Mouse (Mus musculus) retina, postnatal 7 days (tissue): Measurements from ENCODE around the gene Rps21.

ENCODE experiments used
- DNase-seq: peaks from one replicate; pipeline ENCODE4 v3.0.0-alpha.2; 2012; ENCODE audit warnings: low read depth, low spot score

The Rps21 gene

DNA sequence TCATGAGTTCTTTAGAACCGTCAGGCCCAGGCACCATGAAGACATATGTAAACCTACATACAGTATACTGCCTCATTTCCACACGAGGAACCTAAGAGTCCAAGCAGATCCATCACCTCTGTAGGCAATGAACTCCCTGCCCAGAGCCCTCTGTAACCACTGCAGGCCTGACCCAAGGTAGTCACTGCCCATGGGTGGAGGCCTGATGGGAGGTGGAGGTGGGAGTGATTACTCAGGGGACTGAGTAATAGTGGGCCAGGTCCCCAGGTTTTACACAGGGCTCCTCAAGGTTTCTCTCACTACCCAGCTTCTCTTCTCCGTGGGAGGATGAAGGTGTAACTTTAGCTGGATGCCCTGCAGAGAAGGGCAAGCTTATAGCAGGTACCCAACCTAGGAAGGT, 28.0 kb upstream of the Rps21 start:
- DNase-seq = no peak

DNA sequence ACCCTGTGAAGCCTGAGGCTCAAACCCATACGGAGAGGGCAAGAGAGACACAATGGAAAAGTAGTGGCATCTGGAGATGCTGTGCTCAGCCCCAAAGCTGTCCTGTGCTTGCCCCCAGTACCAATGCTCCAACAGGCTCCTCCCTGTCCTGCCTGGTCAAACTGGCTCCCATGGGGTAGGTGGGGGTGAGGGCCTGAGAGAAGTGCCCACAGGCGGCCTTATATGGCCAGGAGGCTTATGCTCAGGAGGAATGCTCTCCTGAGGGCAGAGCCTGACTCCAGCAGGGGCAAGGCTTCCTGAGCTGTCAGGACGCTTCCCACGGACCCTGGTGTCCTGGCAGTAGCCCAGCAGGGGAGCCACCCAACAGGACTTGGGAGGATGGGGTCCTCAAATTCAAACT, 26.7 kb upstream of the Rps21 start:
- DNase-seq = no peak

DNA sequence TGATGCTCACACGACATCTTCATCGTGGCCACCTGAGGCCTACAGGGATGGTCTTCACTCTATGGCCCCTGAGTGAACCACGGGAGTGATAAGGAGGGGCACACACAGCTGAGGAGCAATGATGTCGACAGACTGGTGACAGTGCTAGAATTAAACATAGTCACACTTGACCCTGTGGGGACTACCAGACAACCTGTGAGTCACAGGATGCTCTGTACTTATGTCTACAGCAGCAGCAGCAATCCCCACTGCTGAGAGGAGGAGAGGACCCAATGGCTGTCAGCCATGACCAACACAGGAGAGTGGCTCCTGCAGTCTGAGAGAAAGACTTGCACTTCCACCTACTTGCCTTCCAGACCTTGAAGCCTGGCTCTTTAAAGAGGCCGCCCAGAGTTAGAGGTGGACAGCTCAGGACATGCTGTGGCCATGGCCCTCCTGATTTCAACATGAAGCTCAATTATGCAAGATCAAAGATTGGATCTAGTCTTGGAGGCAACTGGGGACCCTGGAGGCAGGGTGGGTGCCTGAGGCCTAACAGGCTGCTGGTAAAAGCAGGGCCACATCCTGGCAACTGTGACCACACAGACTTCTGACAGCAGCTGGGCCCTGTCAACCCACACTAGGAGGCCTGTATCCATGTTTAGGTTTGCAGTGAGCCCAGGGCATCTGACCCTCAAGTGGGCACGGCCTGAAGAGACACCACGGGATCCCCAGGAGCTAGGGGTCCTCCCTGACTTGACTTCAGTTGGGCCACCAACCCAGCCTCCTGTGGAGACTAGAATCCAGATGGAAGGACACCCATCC, 23.9 kb upstream of the Rps21 start:
- no peak for DNase-seq

DNA sequence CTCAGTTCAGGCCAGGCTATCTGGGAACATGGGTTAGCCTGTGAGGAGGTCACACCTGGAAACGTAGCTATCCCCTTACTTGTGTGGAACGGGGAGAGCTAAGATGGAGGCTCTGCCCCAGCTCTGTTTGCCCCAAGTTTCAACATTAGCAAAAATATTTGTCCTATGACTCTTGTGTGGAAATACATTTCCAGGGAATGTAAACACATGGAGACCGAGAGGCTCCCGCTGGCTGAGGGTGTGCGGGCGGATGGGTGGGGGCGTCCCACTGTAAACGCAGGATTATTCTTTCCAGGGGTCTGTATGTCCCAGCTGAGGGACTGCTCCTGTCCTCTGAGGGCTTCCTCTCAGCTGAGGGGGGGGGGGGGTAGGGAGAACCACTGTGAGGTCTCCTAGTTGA, 22.8 kb upstream of the Rps21 start:
- DNase-seq = no peak

DNA sequence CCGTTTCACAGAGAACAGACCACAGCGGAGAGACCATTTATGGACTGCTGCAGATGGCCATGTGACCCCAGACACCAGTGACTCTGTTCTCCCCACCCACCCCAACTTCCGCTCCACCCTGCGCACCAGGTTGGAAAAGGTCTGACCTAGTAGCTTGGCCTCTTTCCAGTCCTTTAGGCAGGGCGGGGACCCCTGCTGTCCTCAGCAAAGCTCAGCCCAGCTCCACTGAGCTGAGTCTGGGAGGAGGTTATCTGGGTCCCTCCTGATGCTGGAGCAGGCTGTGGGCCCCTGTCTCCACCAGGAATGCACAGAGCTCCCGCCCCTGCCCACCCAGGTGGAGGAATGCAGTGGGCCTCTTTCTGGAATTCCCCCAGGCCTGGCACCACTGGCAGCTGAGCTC, 22.2 kb upstream of the Rps21 start:
- no peak for DNase-seq

DNA sequence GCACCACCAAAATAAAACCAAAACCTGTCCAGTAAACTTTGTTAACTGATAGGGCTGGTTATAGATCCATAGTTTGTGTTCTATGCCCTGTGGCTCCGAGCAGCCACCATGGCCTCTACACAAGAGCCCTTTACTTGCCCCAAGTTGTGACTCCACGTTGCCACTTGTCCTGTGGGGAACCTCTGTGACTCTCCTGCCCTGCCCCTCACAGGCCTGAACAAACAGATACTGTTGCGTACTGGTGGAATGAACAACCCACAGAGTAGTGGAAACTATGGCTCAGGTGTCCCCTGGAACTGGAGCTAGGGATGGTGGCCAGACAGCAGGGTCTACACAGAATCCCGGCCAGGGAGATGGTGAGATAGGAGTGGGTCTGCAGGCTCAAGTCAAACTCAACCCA, 21.4 kb upstream of the Rps21 start:
- no peak for DNase-seq

DNA sequence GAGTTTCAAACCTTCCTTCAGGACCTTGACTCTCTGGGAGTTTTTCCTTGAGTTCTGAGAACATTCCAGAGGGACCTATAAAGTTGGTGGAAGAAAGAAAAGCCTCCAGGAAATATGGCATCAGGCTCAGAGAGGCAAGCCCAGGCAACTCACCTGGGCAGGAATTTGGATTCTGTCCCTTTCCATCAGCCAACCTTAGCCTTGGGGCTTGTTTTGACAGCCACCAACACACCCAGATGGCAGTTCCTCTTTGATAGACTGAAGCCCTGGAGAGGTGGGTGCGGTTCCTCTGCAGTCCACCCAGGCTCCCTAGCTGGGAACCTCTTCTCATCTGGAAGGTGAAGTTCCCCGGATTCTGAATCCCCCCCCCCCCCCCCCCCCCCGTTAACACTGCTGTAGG, 20.7 kb upstream of the Rps21 start:
- no peak for DNase-seq

DNA sequence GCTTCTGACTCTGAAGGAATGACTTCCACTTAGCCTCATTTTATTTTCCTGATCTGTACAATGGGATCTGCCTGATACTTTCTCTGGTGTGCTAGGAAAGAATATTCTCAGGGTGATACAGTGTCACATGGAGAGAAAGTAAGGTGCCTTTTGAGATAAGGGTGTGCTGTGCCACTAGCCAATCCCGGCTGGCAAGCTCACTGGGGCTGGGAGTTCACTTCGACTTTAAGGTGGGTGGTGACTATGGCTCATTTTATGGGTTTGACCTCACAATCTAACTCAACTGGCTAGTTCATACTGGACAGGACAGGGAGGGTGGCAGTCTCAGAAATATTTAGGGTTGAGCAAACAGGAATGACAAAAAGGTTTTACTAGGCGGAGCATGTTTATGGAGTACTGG, 20.2 kb upstream of the Rps21 start:
- no peak for DNase-seq

DNA sequence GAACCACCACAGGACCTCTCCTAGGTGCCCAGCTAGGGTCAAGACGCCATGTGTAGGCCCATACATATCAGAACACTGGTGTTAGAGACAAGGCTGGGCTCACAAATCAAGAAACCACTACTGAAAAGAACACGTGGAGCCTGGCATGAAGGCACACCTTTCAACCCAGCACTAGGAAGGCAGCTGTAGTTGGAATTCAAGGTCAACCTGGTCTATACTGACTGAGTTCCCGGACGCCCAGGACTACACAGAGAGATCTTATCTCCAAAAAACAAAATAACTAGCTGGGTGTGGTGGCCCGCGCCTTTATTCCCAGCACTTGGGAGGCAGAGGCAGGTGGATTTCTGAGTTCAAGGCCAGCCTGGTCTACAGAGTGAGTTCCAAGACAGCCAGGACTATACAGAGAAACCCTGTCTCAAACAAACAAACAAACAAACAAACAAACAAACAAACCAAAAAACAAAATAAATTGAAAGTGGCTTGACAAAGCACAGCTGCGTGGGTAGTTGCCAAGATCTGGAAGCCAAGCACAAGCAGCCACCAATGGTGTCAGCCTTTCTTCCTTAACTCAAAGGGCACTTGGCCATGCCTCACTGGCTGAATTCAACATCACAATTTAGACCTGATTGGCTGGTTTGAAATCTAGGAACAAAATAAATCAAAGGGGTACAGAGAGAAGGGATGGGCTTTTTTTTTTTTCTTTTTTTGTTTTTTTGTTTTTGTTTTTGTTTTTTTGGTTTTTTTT, 19.4 kb upstream of the Rps21 start:
- DNase-seq = no peak

DNA sequence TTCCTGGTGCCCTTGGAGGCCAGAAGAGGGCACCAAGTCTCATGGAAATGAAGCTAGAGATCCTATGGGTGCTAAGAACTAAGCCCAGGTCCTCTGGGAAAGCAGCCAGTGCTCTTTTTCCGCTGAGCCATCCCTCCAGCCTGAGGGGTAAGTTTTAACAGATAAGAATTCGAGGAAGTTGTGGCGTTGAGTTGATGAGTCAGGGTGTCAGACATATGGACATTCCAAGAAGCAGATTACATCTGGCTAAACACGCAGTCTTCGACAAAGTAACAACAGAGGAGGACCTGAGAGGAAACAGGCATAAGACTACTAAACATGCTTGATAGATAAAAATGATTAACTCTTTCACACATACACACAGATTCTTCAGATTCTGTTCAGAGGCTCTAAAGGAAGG, 18.6 kb upstream of the Rps21 start:
- no peak for DNase-seq

DNA sequence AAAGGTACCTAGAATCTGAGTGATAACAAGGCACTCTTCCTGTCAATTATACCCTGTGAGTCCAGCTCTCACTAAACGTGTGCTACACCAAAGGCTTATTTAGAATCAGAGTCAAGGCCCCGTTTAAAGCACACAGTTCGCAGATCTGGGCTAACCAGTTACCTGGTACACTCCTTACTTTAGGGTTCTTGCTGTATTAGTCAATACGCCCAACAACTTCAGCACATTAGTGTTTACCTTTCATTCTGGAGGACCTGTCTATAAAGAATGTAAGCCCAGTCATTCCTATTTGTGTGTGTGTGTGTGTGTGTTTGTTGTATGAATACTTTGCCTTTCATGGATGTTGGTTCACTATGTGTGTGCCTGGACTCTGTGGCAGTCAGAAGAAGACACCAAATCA, 14.1 kb upstream of the Rps21 start:
- DNase-seq = no peak

DNA sequence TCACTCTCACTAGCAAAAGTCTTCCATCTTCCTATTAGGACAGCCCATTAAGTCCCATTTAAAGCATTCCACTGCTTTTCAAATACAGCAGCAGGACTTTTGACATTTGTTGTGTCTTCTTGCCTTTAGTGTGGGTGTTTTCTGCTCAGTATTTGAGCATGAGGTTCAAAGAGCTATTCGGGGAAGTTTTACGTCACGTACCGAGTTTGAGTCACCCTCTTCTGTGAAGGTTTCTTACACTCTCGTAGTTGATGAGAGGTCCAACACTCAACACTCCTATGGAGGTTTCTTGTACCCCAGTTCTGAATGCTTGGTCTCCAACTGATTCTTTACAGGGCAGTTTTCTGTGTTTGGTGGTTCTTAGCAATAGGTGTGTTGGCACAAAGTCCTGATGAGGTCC, 9.3 kb upstream of the Rps21 start:
- no peak for DNase-seq

DNA sequence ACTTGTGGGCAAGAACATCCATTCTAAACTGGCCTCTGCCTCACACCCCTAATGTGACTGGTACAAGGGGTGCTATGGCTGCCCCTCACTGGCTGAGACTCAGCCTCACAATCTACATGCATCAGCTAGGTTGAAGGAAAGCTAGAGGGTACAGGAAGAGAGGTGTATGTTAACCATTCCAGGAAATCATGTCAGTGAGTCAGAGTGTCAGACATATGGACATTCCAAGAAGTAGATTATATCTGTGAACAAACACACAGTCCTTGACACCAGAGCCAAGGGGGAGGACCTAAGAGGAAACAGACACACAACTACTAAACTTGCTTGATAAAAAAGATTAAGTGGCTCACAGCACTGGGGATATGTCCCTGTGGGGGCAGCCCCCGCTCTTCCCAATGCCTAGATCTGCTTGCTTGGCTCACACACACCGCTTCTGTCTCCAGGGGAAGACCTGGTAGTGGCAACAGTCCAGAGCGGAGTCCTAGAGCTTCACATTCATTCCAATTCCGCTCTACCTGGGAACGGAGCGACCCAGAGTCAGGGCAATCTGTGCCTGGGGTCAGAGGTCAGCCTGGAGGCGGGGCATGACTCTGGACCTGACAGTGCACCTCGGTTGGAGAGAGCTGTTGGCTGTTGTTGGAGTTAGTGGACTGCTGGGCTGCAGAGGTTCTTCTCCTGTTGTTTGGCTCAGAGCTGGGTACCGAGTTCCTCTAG, 8.1 kb upstream of the Rps21 start:
- no peak for DNase-seq

DNA sequence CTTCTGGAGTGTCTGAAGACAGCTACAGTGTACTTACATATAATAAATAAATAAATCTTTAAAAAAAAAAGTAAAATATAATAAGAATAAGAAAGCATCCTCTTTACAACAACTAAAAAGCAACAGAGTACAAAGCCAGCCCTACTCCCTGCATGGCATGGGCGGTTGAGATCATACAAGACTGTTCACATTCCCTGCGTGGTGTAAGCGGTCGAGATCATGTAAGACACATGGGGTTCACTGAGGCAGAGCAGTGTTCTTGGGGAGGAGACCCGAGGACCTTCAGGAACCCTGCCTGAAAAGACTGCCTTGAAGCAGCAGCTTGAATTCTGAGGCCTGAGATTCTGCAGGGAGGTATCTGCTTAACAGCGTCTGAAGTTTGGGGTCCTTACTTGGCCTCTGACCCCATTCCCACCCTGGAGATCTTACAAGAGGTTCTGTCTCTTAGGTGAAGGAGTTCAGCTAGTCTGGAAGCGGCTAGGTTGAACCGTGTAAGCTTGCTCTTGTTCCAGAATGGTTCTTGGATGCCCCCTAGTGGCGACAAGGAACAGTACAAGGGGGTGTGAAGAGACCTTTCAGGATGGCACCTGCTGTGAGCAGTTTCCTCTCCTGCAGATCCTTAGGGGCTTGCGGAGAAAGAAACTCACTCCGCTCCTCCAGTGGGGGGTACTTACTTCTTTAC, 6.1 kb upstream of the Rps21 start:
- DNase-seq = peak; percentile 83

DNA sequence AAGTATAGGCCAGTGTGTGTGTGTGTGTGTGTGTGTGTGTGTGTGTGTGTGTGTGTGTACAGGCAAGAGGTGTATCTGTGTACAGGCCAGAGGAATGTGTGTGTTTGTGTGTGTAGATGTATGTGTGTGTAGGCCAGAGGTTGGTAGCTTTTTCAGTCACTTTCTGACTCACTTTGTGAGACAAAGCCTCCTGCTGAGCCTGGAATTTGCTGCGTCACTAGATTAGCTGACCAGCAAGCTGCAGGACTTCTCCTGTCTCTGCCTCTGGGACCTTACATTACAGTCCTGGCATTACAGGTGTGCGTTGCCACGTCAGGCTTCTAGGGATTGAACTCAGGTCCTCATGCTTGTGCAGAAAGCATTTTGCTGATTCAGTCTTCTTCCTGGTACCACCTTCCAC, 5.3 kb upstream of the Rps21 start:
- DNase-seq = no peak

DNA sequence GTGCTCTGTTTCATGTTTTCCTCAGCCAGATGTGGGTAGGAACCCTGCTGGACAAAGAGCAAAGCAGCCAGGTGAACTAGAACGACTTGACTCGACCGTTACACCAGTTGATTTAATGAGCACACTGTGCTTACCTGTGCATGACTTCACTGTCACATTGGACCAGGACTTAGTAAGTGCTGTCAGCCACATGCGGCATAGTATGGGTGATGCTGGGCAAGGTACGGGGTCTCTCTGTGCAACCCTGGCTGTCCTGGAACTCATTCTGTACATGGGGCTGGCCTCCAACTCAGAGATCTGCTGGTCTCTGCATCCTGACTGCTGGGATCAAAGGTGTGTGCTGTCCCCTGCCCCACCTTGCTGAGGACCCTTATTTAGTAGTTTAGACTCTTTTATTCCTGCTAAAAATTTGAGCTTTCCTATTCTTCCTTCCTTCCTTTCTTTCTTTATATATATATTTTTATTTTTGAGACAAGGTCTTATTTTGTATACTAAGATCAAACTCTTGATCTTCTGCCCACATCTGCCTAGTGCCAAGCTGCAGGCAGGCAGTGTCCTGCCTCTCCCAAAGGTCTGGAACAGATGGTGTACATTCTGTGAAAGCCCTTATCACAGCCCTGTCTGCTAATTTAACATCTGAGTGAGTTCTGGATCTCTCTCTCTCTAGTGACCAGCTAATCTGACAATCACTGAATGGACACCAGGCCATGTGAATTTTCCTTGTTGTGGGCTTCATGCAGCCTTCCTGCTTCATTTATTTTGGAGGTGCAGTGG, 2.6 kb upstream of the Rps21 start:
- DNase-seq = no peak

DNA sequence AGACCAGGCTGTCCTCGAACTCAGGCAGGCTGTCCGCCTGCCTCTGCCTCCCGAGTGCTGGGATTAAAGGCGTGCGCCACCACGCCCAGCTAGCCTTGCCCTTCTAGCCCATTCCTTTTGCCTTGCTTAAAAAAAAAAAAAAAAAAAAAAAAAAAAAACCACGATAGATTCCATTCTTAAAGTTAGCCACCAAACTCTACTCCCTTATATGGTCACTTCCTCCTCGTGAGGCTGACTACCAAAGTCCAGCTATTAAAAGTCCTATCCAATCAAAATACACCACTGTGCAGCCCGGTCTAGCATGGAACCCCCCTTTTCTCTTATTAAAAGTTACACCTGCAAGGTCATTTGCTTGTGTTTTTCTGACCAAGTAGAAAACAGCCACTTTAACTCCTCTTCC, 1.5 kb upstream of the Rps21 start:
- no peak for DNase-seq

DNA sequence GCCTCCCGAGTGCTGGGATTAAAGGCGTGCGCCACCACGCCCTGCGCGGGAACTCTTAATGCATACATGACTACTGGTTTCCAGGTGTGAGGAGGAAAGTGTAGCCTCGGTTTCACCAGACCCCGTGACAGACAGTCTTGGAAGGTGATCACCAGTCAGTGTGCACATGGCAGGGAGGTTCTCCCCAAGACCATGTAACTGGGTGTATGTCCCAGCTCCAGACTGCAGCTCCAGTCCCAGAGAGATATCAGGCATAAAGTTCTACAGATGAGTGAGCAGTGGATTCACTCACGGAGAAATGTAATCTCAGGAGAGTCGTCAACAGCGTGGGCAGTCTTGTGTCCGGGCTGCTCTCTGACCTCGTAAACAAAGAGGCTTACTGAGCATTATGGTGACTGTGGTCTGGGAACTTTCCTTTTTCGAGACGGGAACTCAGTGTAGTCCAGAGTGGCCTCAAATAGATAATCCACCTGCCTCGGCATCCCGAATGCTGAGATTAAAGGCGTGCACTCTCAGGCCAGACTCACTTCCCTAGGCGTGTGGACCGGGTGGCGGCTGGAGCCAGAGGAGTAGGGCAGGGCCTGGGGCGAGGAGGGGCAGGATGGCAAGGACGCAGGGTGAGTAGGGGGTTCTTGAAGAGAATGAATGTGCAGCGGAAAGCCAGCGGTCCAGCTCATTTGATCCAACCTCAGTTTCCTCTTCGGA, 729 bp upstream of the Rps21 start:
- peak; percentile 34 for DNase-seq

DNA sequence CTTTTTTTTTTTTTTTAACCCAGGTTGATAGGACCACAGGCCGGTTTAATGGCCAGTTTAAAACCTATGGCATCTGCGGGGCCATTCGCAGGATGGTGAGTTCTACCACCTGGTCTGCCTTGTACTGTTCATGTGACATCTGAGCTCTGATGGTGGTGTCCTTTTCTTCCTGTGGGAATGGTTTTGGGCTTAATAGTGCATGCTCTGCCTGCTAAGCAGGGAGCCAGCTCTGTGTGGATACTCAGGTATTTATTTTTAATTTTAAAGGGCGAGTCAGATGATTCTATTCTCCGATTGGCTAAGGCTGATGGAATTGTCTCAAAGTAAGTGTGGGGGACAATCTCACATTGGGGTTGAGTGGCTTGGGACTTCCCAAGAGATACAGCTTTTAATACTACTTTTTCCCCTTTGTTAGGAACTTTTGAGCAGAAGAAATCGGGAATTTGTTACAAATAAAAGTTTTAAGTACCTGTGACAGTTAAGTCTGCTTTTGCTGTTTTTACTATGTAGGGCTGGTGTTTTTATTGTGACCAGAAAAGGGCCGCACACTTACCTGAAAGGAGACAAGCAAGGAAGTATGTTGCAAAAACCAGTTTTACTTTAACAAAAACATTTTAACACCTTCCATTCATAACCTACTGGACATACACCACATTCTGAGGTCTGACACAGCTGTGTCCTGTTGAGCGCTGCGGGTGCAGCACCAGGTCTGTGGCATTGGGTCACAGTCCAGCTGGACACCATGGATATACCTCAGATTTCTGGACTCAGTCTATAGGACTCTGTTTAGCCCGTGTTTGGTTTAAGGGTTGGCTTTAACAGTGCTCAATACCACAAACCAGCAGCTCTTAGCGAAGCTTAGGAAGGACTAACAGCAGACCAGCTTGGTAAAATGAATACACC, 1.0 kb downstream of the Rps21 start:
- DNase-seq = no peak
